Mouse (Mus musculus): ENCODE measurements around the gene Tmem121.

DNA sequence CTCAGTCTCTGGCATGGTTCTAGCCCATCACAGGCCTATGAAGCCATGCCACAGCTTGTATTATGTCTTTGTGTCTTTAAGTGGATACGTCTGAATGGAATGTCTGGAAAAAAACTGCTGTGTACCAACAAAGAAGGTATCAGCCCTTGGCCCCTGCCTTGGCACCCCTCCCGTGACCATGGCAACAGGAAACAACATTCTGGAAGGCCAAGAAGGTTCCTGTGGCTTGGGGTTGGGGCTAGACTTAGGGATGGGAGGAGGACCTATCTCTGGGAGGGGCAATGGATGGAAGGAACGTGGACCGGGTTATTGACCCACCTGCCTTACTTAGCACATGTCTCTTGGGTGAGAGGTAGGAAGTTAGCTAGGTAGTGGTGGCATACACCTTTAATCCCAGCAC is 36.4 kb upstream of the Tmem121 start:
- no peak for TF ChIP-seq CTCF (IDR thresholded peaks at IDR 0.05; ENCODE audit: control insufficient read depth, insufficient read depth, low read length)
- no peak for TF ChIP-seq POLR2A (IDR thresholded peaks at IDR 0.05; ENCODE audit: borderline replicate concordance, control insufficient read depth, low read depth, low read length)
